Mouse (Mus musculus): ENCODE measurements around the gene Zfp39. TPM values are rescaled to one million over a fixed set of nuclear protein-coding genes. Genes with fewer than 3 reads are reported as not detected.

The Zfp39 gene
- total RNA-seq (2021), result 1 to 10 TPM; 5.2 to 6.1 TPM

GRCm38 (mm10) chr11:58903511-58904409 lies at the start of gene Zfp39:
Gene Zfp39, minus strand, starts transcription at chr11:58904225.
- DNase-seq, result peak; percentile 97 to 98
- intact Hi-C loops (cut with DNase I), result no loop called here

- intact Hi-C loops (cut with DNase I), result loop anchor here (2.0 kb wide), 1 partner anchor 15 kb away; the partner anchor contains the start of gene Rnf187
- no peak for DNase-seq
These were observed 49.5 kb upstream of the Zfp39 start for GRCm38 (mm10) chr11:58953351-58954169.

GRCm38 (mm10) chr11:58951210-58951609 lies 47.2 kb upstream of the Zfp39 start:
- no peak for DNase-seq
- intact Hi-C loops (cut with DNase I), result no loop called here

- intact Hi-C loops (cut with DNase I), result no loop called here
- DNase-seq, result no peak
These were observed 45.7 kb upstream of the Zfp39 start for GRCm38 (mm10) chr11:58949480-58950431.

- peak; percentile 51 to 63 for DNase-seq
- intact Hi-C loops (cut with DNase I), result no loop called here
These were observed 44.8 kb upstream of the Zfp39 start, which contains the start of gene Hist3h2ba for GRCm38 (mm10) chr11:58948542-58949479. Gene Hist3h2ba, plus strand, starts transcription at chr11:58948920.

- intact Hi-C loops (cut with DNase I), result no loop called here
- DNase-seq, result peak in 1 of 2 experiments; percentile 18
These were observed 43.9 kb upstream of the Zfp39 start for GRCm38 (mm10) chr11:58947798-58948528.

GRCm38 (mm10) chr11:58947306-58947705 lies 43.3 kb upstream of the Zfp39 start:
- DNase-seq, result no peak
- intact Hi-C loops (cut with DNase I), result no loop called here

- no peak for DNase-seq
- intact Hi-C loops (cut with DNase I), result no loop called here
These were observed 40.1 kb upstream of the Zfp39 start for GRCm38 (mm10) chr11:58944136-58944535.

- intact Hi-C loops (cut with DNase I), result loop anchor here (2.0 kb wide), 1 partner anchor 14 kb away; no protein-coding TSS in a partner anchor
- DNase-seq, result no peak
These were observed 35.0 kb upstream of the Zfp39 start for GRCm38 (mm10) chr11:58939088-58939439.

GRCm38 (mm10) chr11:58938322-58939087 lies 34.5 kb upstream of the Zfp39 start, which contains the start of gene Rnf187:
Gene Rnf187, minus strand, starts transcription at chr11:58938916.
- intact Hi-C loops (cut with DNase I), result loop anchor here (2.0 kb wide), 1 partner anchor 14 kb away; no protein-coding TSS in a partner anchor

GRCm38 (mm10) chr11:58937909-58938308 lies 33.9 kb upstream of the Zfp39 start:
- intact Hi-C loops (cut with DNase I), result loop anchor here (2.0 kb wide), 1 partner anchor 15 kb away; no protein-coding TSS in a partner anchor
- no peak for DNase-seq

More at GRCm38 (mm10) chr11:58938322-58939087, 34.5 kb upstream of the Zfp39 start, which contains the start of gene Rnf187:
- DNase-seq, result peak; percentile 94 to 95

- DNase-seq, result no peak
- intact Hi-C loops (cut with DNase I), result no loop called here
These were observed 27.6 kb upstream of the Zfp39 start for GRCm38 (mm10) chr11:58931576-58931975.

- no peak for DNase-seq
- intact Hi-C loops (cut with DNase I), result no loop called here
These were observed 26.2 kb upstream of the Zfp39 start for GRCm38 (mm10) chr11:58930254-58930653.

- intact Hi-C loops (cut with DNase I), result loop anchor here (5.0 kb wide), 1 partner anchor 368 kb away; no protein-coding TSS in a partner anchor
- no peak for DNase-seq
These were observed 25.6 kb upstream of the Zfp39 start for GRCm38 (mm10) chr11:58929641-58930040.

GRCm38 (mm10) chr11:58929055-58929454 lies 25.0 kb upstream of the Zfp39 start:
- DNase-seq, result no peak
- intact Hi-C loops (cut with DNase I), result loop anchor here (5.0 kb wide), 1 partner anchor 368 kb away; no protein-coding TSS in a partner anchor

- intact Hi-C loops (cut with DNase I), result loop anchor here (5.0 kb wide), 1 partner anchor 369 kb away; no protein-coding TSS in a partner anchor
These were observed 24.0 kb upstream of the Zfp39 start for GRCm38 (mm10) chr11:58927790-58928651.

More at GRCm38 (mm10) chr11:58927790-58928651, 24.0 kb upstream of the Zfp39 start:
- peak; percentile 57 to 78 for DNase-seq

Measured in heart, postnatal 10 days (tissue).